8 mouse cellular contexts compared by ENCODE assay signal in the genomic region with DNA sequence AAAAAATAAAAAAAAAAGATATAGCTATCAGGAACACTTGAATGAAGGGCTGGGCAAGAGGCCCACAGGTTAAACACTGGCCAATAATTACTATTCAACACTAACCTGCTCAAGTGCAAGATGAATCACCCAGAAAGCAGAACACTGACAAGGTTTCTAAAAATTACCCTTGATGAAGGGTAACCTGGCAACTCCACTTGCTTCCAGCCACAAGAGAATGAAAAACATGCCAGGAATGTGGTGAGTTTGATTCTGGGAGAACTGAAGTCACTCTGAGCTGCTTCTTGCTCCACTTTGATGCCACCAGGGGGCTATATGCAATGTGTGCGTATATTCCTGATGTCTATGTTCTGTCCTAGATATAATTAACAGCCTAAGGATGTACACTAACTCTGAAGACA. TPM values are rescaled to one million over a fixed set of nuclear protein-coding genes. Genes with fewer than 3 reads are reported as not detected.
DNase-seq lines count a peak whose midpoint lies in the region; TF ChIP-seq lines count a peak whose summit lies in the region.

No protein-coding gene starts in this region.

- TF ChIP-seq EP300 in heart, adult 2 months (IDR thresholded peaks at IDR 0.05; ENCODE audit: insufficient read depth, low read depth, low read length) = no peak

- H3K4me1 ChIP-seq in E14TG2a.4 (replicated peaks; ENCODE audit: low read depth, low read length) = peaks cover 46% of the 10 kb centered on the region
- H3K4me1 ChIP-seq in heart, adult 2 months (ENCODE audit: control insufficient read depth, insufficient read depth, low read length) = no peaks in the 10 kb centered on the region; the same call in 1 of the 2 replicates

- WGBS in heart, adult 2 months = 39% methylated on average over 1 of the region's 1 CpGs

- no peak overlapping the region for H3K9ac ChIP-seq in heart, adult 2 months (ENCODE audit: low read depth, low read length)

- H3K4me3 ChIP-seq in E14TG2a.4 (replicated peaks; ENCODE audit: low read length) = no peak overlapping the region
- no peak overlapping the region for H3K4me3 ChIP-seq in heart, adult 2 months

- H3K36me3 ChIP-seq in E14TG2a.4 (ENCODE audit: insufficient read depth, low read length) = peaks cover 9% of the 10 kb centered on the region
- H3K36me3 ChIP-seq in heart, adult 2 months (ENCODE audit: control insufficient read depth, insufficient read depth, low read length) = no peaks in the 10 kb centered on the region; the same call in none of the 2 replicates

- no peak for TF ChIP-seq POLR2A in heart, adult 2 months (IDR thresholded peaks at IDR 0.05; ENCODE audit: insufficient read depth, low read depth, low read length)

- no peak overlapping the region; the same call in 1 of the 2 replicates for H3K27ac ChIP-seq in heart, adult 2 months

- no peaks in the 10 kb centered on the region for H3K9me3 ChIP-seq in E14TG2a.4 (ENCODE audit: low read length)

- DNase-seq in heart, adult 11 months = peak; percentile 88
- no peak for DNase-seq in heart, postnatal 36 days
- DNase-seq in heart, adult 2 months = peak in 1 of 2 experiments; percentile 24
- DNase-seq in lung, adult 18-20 months = peak; percentile 75 to 79
- DNase-seq in frontal cortex, postnatal 36 days (ENCODE audit: low spot score in 2 of 2) = no peak
- DNase-seq in thymus, postnatal 14 days = no peak
- no peak for DNase-seq in layer of hippocampus, adult 8-10 months (ENCODE audit: low spot score in 2 of 2)

- intact Hi-C loops in heart, postnatal 36 days (cut with DNase I) = loop anchor here (10.0 kb wide), 1 partner anchor 590 kb away; no protein-coding TSS in a partner anchor
- intact Hi-C loops in heart, adult 2 months (cut with DNase I) = loop anchor here (10.0 kb wide), 2 partner anchors 340 to 1190 kb away; a partner anchor contains a TSS

- H3K27me3 ChIP-seq in E14TG2a.4 (ENCODE audit: insufficient read depth, low read length) = no peaks in the 10 kb centered on the region
- no peaks in the 10 kb centered on the region for H3K27me3 ChIP-seq in heart, adult 2 months (ENCODE audit: control insufficient read depth, insufficient read depth, low read length)

- H3K79me2 ChIP-seq in heart, adult 2 months (replicated peaks; ENCODE audit: control insufficient read depth, insufficient read depth, low read length) = no peaks in the 10 kb centered on the region

- peak; percentile 27 for TF ChIP-seq CTCF in E14TG2a.4 (conservative IDR thresholded peaks at IDR 0.05; ENCODE audit: low read length)
- peak; percentile 54 for TF ChIP-seq CTCF in heart, adult 2 months (IDR thresholded peaks at IDR 0.05)

RNA-seq across cellular contexts. Expression of a gene that starts 2.2 kb away (rescaled TPM):
- total RNA-seq in heart, postnatal 36 days (2021) = 10 to 100 TPM; 20.9 to 22.8 TPM
- total RNA-seq in heart, adult 2 months (2021) = 10 to 100 TPM; 20.9 to 23.0 TPM
- 14.4 and 27.1 TPM in 2 replicates for polyA plus RNA-seq in heart, adult 2 months (2012; rRNA removed)
- total RNA-seq in layer of hippocampus, adult 8-10 months (2022) = 10 to 100 TPM; 13.6 to 22.2 (median 15.2) TPM

RNA-seq across cellular contexts. Expression of a gene that starts 6.5 kb away (rescaled TPM):
- 10 to 100 TPM; 48.7 to 51.1 TPM for total RNA-seq in heart, postnatal 36 days (2021)
- 10 to 100 TPM; 47.7 to 48.2 TPM for total RNA-seq in heart, adult 2 months (2021)
- polyA plus RNA-seq in heart, adult 2 months (2012; rRNA removed) = 29.3 and 37.6 TPM in 2 replicates
- 100 to 1,000 TPM; 139 to 153 (median 147) TPM for total RNA-seq in layer of hippocampus, adult 8-10 months (2022)

RNA-seq across cellular contexts. Expression of a gene that starts 26.0 kb away (rescaled TPM):
- 1 to 10 TPM; 2.1 to 2.5 TPM for total RNA-seq in heart, postnatal 36 days (2021)
- 1 to 10 TPM; 1.3 to 1.6 TPM for total RNA-seq in heart, adult 2 months (2021)
- 1.7 and 3.1 TPM in 2 replicates for polyA plus RNA-seq in heart, adult 2 months (2012; rRNA removed)
- 1 to 10 TPM in 3 of 4 experiments, under 1 TPM in 1; 0.52 to 2.0 (median 1.2) TPM for total RNA-seq in layer of hippocampus, adult 8-10 months (2022)

Comparison
In these comparisons a context has a peak if more than half of its experiments do, and no peak if none do; other contexts are left out.
1. DNase-seq: peak in heart, adult 11 months (single experiment) and lung, adult 18-20 months (2 of 2); none in heart, postnatal 36 days (0 of 2), frontal cortex, postnatal 36 days (0 of 2), thymus, postnatal 14 days (single experiment) and layer of hippocampus, adult 8-10 months (0 of 2).